Mouse (Mus musculus): ENCODE measurements around the gene Dffa. TPM values are rescaled to one million over a fixed set of nuclear protein-coding genes. Genes with fewer than 3 reads are reported as not detected.

Gene Dffa
- total RNA-seq, 2 experiments from 2014 or later = 58.3 to 61.6 TPM

DNA sequence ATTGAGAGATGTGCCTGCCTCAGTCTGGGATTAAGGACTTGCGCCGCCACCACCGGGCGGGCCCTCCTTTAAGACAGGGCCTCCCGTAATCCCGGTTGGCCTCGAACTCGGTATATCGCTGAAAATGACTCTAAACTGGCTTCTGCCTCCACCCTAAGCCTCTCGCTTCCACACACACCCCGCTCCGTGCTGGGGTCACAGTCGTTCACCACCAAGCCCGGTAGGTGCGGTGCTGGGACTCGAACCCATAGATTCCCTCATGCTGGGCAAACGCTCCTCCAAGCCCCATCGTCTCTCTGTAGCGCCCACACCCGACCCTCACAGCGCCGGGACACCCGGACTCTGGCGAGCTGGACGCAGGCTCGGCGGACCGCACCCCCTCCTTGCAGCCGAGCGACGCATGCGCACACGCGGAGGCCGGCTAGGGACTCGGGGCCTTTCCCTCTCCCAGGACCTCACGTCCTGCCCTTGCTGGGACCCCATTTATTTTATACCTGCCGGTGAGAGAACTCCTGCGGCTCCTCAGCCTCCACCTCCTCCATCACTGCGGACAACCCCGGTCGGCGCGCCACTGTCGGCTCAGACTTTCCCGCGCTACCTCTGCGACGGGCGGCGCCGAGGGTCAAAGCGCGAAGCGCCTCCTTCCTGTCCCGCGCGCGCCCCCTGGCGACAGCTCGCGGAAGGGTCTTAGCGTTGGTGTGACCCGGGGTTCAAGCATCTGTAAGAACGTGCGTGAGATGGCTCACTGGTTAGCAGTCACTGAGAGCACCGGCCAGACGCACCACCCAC is 33.2 kb downstream of the Dffa start, which contains the start of gene Cenps:
Cenps (minus strand) TSS at position 648 of the 789 bp plus-strand sequence.
- intact Hi-C loops (cut with DNase I) = loop anchor here (2.0 kb wide), 1 partner anchor 60 kb away; no protein-coding TSS in a partner anchor
- DNase-seq (ENCODE audit: low spot score in 2 of 2) = peak; percentile 88 to 92

DNA sequence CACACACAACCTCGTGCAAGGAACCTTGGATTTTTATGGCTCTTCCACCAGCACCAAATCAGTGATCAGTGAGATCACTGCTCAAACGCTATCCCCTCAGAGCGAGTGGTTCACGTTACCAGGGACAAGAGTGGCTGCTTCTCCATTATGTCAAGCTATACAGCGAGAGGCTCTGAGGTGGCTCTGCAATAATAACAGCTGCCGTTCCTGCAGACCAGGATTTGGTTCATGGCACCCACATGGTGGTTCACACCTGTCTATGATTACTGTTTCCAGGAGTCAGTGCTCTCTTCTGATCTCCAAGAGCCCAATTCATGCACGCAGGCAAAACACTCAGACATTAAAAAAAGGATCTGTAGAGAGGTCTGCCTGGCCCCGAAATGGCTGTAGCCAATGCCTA is 34.6 kb downstream of the Dffa start:
- intact Hi-C loops (cut with DNase I) = no loop called here
- no peak for DNase-seq (ENCODE audit: low spot score in 2 of 2)

DNA sequence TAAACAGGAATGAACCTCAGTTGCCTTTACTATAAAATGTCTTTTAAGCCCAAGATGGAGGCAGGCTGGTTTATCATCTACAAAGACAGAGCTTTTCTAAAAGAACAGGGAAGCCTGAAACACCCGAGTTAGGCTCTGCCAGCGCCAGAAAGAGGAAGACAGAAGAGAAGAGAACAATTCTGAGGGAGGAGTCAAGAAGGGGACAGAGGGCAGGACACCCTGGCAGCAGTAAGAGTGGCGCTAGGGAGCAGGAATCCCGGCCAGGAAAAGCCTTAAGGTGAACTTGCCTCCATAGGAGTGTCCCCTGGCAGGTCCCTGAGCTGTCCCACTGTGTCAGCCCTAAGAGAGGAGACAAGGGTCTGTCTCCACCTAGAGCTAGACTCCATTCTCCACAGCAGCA is 39.6 kb downstream of the Dffa start:
- DNase-seq (ENCODE audit: low spot score in 2 of 2) = no peak
- intact Hi-C loops (cut with DNase I) = loop anchor here (10.0 kb wide), 1 partner anchor 401 kb away; no protein-coding TSS in a partner anchor

DNA sequence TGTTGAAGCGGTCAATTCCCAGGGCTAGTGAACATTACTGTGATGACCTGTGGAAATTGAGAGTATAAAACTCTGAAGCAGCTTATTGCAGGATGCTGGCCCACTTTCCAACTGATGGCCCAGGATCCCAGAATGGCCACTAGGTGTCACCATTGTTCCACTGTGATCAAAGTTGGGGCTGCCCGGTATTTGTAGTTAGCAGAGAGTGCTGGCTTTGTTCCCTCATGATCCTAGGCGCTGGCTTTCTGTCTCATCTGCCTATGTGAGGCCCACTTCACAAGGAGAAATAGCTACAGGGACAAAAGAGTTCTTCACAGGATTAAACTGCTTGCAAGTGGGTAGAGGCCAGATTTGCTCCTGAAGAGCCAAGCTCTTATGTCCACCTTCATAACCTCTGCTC is 40.5 kb downstream of the Dffa start:
- intact Hi-C loops (cut with DNase I) = loop anchor here (10.0 kb wide), 1 partner anchor 400 kb away; no protein-coding TSS in a partner anchor
- peak; percentile 87 for DNase-seq (ENCODE audit: low spot score in 2 of 2)

DNA sequence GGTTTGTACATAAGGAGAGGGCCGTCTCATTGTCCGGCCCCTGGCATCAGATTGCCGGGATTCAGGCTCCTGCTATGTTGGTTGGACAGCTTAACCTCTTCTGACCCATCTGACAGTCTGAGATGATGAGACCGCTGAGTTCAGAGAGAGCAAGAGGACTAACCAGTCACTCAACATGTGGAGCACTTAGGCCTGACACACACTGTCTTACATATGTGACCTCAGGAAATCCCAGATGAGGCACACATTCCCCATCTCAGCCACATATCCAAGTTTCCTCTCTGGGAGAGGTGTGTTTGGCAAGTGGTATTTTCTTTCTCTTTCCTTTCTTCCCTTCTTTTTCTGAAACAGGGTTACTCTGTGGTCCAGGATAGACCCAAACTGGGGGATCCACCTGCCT is 41.2 kb downstream of the Dffa start:
- DNase-seq (ENCODE audit: low spot score in 2 of 2) = no peak
- intact Hi-C loops (cut with DNase I) = loop anchor here (10.0 kb wide), 1 partner anchor 400 kb away; no protein-coding TSS in a partner anchor

DNA sequence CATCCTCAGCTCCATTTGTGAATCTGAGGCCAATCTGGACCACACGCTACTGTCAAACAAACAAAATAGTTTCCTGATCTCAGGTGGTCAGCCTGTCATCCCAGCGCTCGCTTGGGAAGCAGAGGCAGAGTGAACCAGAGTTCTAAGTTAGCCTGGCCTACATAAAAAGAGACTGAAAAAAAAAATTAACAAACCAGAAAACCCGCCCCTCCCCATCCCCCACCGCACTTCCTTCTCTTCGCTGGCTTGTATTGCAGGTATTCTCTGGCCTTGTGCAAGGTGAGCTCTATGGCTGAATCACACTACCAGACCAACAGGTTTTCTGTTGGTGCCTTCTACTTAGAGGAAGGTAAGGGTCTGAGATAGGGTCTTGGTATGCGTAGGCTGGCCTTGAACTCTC is 43.6 kb downstream of the Dffa start:
- DNase-seq (ENCODE audit: low spot score in 2 of 2) = no peak
- intact Hi-C loops (cut with DNase I) = loop anchor here (10.0 kb wide), 1 partner anchor 397 kb away; no protein-coding TSS in a partner anchor

DNA sequence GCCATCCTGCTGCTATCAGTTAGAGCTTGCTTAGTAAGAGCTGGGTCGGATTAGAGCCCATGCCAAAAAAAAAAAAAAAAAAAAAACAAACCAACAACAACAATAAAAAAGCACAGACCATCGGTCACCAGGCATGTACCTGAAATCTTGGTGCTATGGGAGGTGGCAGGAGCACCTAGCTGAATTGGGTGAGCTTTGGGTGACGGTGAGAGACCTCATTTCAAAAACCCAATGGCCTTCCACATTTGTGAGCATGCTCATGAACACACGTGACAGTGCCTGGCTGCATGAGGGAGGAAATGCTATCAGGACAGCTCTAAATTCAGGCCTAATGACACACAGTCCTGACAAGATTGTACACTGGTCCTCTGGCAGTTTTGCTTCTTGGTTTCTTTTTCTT is 44.1 kb downstream of the Dffa start:
- intact Hi-C loops (cut with DNase I) = loop anchor here (10.0 kb wide), 1 partner anchor 397 kb away; no protein-coding TSS in a partner anchor

DNA sequence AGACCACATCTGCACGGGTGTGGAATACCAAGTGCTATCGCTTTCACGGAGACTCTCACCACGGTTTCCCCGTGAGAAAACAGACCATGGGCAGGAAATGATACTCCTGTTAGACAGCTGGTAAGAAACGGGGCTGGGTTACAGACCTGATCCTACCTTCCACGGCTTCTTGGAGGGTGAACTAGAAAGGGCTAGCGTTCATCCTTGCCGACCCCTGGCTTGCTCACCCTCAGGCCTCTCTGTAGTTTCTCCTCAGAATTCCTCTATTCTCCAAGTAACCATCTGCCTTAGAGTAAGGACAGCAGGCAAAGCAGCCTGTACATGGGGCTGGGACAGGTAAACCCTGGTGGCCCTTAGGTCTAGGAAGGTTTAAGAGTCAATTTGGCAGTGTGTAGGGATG is 45.2 kb downstream of the Dffa start:
- intact Hi-C loops (cut with DNase I) = loop anchor here (10.0 kb wide), 1 partner anchor 396 kb away; no protein-coding TSS in a partner anchor
- DNase-seq (ENCODE audit: low spot score in 2 of 2) = no peak

More for the DNA sequence above, 44.1 kb downstream of the Dffa start:
- no peak for DNase-seq (ENCODE audit: low spot score in 2 of 2)

DNA sequence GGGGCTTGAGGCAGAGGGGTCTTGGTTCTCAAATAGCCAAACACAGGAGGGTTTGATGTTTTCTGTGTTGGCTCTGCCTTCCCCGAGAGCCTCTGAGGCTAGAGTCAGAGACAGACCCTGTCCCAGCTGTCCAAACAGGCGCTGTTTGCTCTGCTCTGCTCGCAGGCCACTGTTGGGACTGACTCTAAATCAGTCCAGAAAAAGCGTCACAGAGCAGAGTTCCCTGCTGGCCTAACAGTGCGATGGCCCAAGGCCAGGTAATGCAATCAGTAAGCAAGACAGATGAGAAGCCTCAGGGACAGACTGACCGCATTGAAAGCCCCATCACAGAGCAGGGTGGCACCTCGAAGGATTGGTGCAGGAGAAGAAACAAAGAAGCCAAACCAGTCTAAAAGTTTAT is 45.7 kb downstream of the Dffa start:
- intact Hi-C loops (cut with DNase I) = loop anchor here (10.0 kb wide), 1 partner anchor 395 kb away; no protein-coding TSS in a partner anchor
- no peak for DNase-seq (ENCODE audit: low spot score in 2 of 2)

DNA sequence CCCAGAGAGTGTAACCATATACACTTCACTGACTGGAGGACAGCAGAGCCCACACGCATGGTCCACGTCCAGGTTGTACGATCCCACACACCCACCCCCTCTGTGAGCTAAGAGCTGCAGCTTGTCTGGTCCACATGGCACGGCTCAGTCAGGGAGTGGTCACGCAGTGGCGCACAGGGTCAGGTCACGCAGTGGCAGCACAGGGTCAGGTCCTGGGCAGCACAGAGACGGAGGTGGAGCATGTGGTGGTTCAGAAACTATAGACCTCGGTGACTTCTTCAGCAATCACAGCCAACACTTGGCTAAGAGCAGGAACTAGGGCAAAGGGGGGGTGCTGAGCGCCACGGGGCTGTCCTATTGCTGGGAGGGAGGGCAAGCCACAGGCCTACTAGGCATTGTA is 46.3 kb downstream of the Dffa start:
- intact Hi-C loops (cut with DNase I) = no loop called here
- DNase-seq (ENCODE audit: low spot score in 2 of 2) = no peak

DNA sequence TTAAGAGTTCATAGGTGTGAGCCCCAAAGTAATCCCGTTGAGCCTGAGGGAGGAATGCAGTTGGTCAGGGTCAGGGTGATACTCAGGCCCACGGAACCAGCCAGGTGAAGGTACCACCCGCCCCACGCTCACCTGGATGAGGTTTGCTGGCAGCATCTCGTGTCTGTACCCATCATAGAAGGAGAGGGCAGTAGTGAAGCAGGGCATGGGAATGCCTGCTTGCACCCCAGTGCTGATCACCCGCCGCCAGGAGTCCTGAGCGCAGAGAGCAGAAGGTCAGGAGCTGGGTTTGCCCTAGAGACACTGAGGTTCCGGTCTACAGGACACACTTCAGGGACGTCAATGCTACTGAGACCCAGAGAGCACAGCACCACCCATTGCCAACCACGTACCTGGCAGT is 46.8 kb downstream of the Dffa start:
- intact Hi-C loops (cut with DNase I) = no loop called here
- DNase-seq (ENCODE audit: low spot score in 2 of 2) = no peak

DNA sequence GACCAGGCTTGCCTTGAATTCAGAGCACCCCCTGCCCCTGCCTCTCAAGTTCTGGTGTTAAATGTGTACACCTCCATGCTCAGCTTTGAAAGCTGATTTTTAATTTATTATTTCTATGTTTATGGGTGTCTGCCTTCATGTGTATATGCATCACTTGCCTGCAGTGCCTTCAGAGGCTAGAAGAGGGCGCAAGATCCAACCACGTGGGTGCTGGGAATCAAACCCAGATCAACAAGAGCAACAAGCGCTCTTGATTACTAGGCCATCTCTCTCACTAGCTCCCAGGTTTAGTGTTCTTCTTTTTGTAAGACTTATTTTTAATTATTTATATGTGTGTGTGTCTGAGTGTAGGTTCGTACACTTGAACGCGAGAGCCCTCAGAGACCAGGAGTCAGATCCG is 50.9 kb downstream of the Dffa start:
- intact Hi-C loops (cut with DNase I) = no loop called here
- DNase-seq (ENCODE audit: low spot score in 2 of 2) = no peak

DNA sequence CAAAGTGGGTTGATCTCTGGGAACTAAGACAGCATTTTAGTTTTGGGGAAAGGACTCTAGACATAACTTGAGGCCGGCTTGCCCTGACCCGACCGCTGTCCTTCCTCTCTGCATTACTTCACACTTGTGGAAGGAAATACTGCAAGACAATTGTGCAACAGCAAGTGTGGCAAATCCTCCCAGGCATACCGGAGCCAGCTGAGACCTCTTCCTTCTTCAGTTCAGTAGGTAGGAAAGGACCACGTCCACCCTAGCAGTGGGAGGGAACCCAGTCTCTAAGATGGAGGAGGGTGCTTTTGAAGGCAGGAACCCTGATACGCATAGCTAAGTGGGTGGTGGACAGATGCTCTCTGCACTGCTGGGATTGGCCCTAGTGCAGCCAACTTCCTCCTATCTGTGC is 51.8 kb downstream of the Dffa start:
- DNase-seq (ENCODE audit: low spot score in 2 of 2) = no peak
- intact Hi-C loops (cut with DNase I) = no loop called here

DNA sequence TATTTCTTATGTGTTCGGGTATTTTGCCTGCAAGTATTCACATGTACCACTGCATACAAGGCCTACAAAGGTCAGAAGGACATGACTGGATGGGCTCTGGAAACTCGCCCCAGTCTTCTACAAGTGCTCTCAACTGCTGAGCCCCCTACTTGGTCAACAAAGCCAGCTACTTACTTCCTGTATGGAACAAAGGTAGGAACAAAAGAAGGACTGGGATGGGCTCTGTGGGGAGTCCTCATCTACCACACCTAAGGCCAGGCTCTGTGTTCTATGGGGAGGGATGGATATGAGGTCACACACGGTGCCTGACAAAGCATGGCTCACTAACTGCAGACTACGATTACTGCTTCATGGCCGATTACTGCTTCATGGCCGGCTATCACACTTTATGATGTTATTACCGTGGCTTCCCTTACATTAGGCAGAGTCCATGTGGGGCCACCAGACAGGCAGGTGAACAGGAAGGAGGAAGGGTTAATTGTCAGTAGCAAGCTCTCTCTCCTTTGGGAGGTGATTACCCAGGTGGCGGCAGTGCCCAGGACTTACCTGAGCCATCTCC is 53.5 kb downstream of the Dffa start:
- intact Hi-C loops (cut with DNase I) = no loop called here
- DNase-seq (ENCODE audit: low spot score in 2 of 2) = no peak

DNA sequence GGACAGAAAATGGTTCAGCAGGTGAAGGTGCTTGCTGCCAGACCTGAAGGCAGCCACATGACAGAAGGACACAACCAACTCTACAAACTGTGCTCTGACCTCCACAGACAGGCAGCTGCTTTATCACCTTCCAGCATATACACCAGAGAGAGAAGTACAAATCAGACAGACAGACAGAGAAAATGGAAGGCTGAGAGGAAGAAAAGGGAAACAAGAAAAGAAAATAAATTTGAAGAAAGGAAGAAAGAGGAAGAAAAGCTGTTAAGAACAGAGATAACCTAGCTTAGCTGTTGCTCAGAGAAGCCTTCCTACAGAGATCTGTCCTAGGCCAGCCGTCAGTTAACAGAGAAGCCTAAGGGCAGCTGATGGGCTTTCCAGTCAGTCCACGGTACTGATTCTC is 55.3 kb downstream of the Dffa start:
- no peak for DNase-seq (ENCODE audit: low spot score in 2 of 2)
- intact Hi-C loops (cut with DNase I) = no loop called here

DNA sequence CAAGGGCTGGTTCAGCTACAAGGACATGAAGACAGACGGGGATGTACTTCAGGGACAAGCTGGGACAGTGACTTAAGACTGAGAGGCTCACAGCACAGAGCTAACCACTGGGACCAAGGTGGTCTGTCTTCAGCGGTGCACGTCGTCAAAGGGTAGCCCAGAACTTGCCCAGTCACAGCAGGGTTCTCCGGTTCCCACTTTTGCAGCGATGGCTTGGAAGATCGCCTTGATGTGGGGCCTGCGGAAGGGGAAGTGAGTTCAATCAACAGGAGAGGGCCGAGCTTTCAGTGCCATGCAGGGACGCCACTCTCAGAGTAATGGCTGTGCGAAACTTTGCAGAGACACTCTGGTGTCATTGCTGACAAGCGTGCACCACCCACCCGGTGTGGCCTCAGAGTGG is 55.9 kb downstream of the Dffa start:
- no peak for DNase-seq (ENCODE audit: low spot score in 2 of 2)
- intact Hi-C loops (cut with DNase I) = no loop called here

DNA sequence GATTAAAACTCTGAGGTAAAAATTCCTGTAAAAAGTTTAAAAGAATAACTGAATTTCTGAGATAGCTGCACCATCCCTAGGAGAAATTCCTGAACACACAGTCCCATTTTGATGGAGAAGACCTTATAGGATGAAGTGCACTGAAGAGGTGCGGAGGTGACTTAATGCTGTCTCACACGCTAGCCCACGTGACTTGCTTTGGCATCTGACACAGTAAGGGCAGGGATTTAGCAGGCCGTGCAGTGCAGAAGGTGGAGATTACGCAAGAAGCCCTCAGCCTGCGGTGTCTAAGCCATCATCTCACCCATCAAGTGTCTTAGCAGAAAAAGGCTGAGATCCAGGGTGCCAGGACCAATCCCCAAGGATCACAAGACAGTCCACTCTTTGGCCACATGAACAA is 57.2 kb downstream of the Dffa start:
- intact Hi-C loops (cut with DNase I) = no loop called here

DNA sequence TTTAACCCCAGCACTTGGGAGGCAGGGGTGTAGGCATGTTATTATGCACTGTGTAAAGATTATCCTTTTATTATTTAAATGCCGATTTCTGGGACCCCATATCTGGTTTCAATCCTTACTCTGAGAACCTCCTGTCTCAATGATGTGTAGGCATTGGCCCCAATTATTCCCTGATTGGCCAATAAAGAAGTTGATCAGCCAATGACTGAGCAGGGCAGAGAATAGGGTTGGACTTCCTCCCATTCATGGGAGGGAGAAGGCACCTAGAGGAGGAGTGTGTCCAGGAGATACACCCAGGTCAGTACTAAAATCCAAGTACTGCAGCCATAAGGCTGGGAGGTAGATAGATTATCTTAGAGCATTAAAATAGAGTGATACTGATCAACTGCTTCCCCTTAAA is 59.2 kb downstream of the Dffa start:
- intact Hi-C loops (cut with DNase I) = no loop called here
- no peak for DNase-seq (ENCODE audit: low spot score in 2 of 2)

More for the DNA sequence above, 57.2 kb downstream of the Dffa start:
- no peak for DNase-seq (ENCODE audit: low spot score in 2 of 2)

DNA sequence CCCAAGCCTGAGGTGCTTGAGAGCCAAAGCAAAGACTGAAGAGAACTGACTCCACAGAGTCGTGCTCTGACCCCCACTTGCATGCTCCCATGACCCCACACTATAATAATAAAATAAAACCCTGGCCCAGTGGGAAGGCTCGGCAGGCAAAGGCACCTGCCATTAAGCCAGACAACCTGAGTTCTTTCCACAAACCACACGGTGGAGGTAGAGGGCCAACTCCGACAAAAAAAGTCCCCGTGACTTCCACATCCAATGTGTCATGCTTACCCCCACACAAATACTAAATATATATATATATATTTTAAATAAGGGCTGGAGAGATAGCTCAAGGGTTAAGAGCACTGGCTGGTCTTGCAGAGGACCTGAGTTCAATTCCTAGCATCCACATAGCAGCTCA is 60.2 kb downstream of the Dffa start:
- no peak for DNase-seq (ENCODE audit: low spot score in 2 of 2)
- intact Hi-C loops (cut with DNase I) = no loop called here

DNA sequence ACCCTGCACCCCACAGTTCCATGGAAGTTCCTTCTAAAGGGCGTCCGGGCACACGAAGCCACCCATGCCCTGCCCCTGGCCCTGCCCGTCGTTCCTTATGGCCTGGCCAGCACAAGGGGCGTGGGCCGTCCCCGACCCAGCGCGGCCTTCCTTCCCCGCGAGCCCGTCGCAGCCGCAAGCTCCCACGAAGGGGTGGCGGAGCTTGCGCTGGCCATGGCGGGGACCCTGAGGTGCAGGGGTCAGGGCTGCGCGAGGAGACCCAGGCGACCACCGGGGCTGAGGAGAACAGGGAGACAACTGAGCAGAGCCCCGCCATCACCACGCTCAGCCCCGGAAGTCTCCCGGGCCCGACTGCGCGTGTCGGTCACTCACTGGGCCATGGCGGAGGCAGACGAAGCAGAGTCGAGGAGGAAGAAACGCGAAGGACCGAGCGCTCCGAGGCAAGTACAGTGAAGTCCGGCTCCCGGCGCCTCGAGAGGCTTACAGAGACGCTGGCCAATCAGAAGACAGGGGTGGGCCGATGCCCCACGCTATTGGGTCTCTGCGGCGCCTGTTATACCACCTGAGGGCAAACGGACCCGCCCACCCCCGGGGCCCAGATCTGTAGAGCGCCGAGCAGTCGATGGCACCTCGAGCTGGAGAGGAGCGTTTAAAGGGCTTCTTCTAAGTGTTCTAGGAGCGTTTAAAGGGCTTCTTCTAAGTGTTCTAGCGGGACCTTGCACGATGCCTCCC is 62.4 kb downstream of the Dffa start, which contains the start of gene Pgd:
Pgd (minus strand) TSS at position 557 of the 732 bp plus-strand sequence.
- intact Hi-C loops (cut with DNase I) = no loop called here
- peak; percentile 98 for DNase-seq (ENCODE audit: low spot score in 2 of 2)
